22 mouse cellular contexts compared by ENCODE assay signal in genomic region chr17:8555785-8556184, GRCm38 (mm10). TPM values are rescaled to one million over a fixed set of nuclear protein-coding genes. Genes with fewer than 3 reads are reported as not detected.
A peak's percentile ranks its signal among the peaks of the same experiment; 100 is the strongest.
DNase-seq lines count a peak whose midpoint lies in the region; ATAC-seq and TF ChIP-seq lines count a peak whose summit lies in the region.
"Had no signal": no experiment of that assay in that cellular context is flagged by ENCODE, and none has a peak within 500 bp of the region (broad histone marks: within the 10 kb centered on the region; RNA-seq: fewer than 3 reads in every experiment).

No protein-coding gene starts in this region.

- no peak for TF ChIP-seq POLR2A in heart, adult 2 months (IDR thresholded peaks at IDR 0.05; ENCODE audit: insufficient read depth, low read depth, low read length)

- no peaks in the 10 kb centered on the region for H3K79me2 ChIP-seq in heart, adult 2 months (replicated peaks; ENCODE audit: control insufficient read depth, insufficient read depth, low read length)

- H3K27ac ChIP-seq in heart, embryonic 12.5 days (ENCODE audit: poor library complexity, severe bottlenecking), result peak overlapping the region; percentile 29; the same call in 1 of the 2 replicates
- no peak overlapping the region for H3K27ac ChIP-seq in heart, postnatal 0 days (ENCODE audit: low read depth)
- H3K27ac ChIP-seq in heart, adult 2 months, result no peak overlapping the region
- H3K27ac ChIP-seq: embryonic facial prominence, embryonic 12.5 days; forebrain, embryonic 15.5 days; hindbrain, embryonic 15.5 days; kidney, embryonic 15.5 days had no signal

- 0 out of 2 replicates have a peak, but pooled peaks cover 4% of the 10 kb centered on the region for H3K27me3 ChIP-seq in heart, embryonic 12.5 days (replicated peaks)
- no peaks in the 10 kb centered on the region for H3K27me3 ChIP-seq in heart, postnatal 0 days (ENCODE audit: control insufficient read depth, insufficient read depth, low read length)
- peaks cover 1% of the 10 kb centered on the region; the same call in 1 of the 2 replicates for H3K27me3 ChIP-seq in heart, adult 2 months (ENCODE audit: control insufficient read depth, insufficient read depth, low read length)
- H3K27me3 ChIP-seq: embryonic facial prominence, embryonic 12.5 days; forebrain, embryonic 15.5 days; hindbrain, embryonic 15.5 days had no signal

- H3K9ac ChIP-seq in heart, embryonic 12.5 days, result no peak overlapping the region
- H3K9ac ChIP-seq in heart, postnatal 0 days (replicated peaks; ENCODE audit: low read depth, low read length), result no peak overlapping the region
- no peak overlapping the region for H3K9ac ChIP-seq in heart, adult 2 months (ENCODE audit: low read depth, low read length)
- H3K9ac ChIP-seq: embryonic facial prominence, embryonic 12.5 days; forebrain, embryonic 15.5 days; hindbrain, embryonic 15.5 days; kidney, embryonic 15.5 days had no signal

- TF ChIP-seq EP300 in heart, postnatal 0 days (IDR thresholded peaks at IDR 0.05; ENCODE audit: low read depth), result no peak
- TF ChIP-seq EP300 in heart, adult 2 months (IDR thresholded peaks at IDR 0.05; ENCODE audit: insufficient read depth, low read depth, low read length), result no peak

- H3K36me3 ChIP-seq in heart, embryonic 12.5 days, result no peaks in the 10 kb centered on the region
- H3K36me3 ChIP-seq in heart, postnatal 0 days (replicated peaks; ENCODE audit: control insufficient read depth, insufficient read depth, low read length), result no peaks in the 10 kb centered on the region
- no peaks in the 10 kb centered on the region for H3K36me3 ChIP-seq in heart, adult 2 months (ENCODE audit: control insufficient read depth, insufficient read depth, low read length)
- H3K36me3 ChIP-seq: embryonic facial prominence, embryonic 12.5 days; forebrain, embryonic 15.5 days; hindbrain, embryonic 15.5 days; kidney, embryonic 15.5 days had no signal

- WGBS in heart, embryonic 12.5 days, result 49% methylated on average over 9 of the region's 9 CpGs
- 51% methylated on average over 9 of the region's 9 CpGs for WGBS in heart, postnatal 0 days
- 42% methylated on average over 9 of the region's 9 CpGs for WGBS in heart, adult 2 months

- no peak for TF ChIP-seq CTCF in heart, postnatal 0 days (IDR thresholded peaks at IDR 0.05; ENCODE audit: low read depth)
- no peak for TF ChIP-seq CTCF in heart, adult 2 months (IDR thresholded peaks at IDR 0.05)

- H3K4me3 ChIP-seq in heart, embryonic 12.5 days, result no peak overlapping the region
- no peak overlapping the region for H3K4me3 ChIP-seq in heart, postnatal 0 days (ENCODE audit: low read depth, low read length)
- H3K4me3 ChIP-seq in heart, adult 2 months, result no peak overlapping the region
- H3K4me3 ChIP-seq: embryonic facial prominence, embryonic 12.5 days; forebrain, embryonic 15.5 days; hindbrain, embryonic 15.5 days; kidney, embryonic 15.5 days had no signal

- peaks cover 5% of the 10 kb centered on the region; the same call in 1 of the 2 replicates for H3K9me3 ChIP-seq in heart, embryonic 12.5 days (replicated peaks)
- H3K9me3 ChIP-seq in heart, postnatal 0 days (replicated peaks; ENCODE audit: control insufficient read depth, low read length), result no peaks in the 10 kb centered on the region
- H3K9me3 ChIP-seq: embryonic facial prominence, embryonic 12.5 days; forebrain, embryonic 15.5 days; hindbrain, embryonic 15.5 days; kidney, embryonic 15.5 days had no signal

- no peak for ATAC-seq in heart, embryonic 12.5 days (ENCODE audit: insufficient number of reproducible peaks, low FRiP score)
- ATAC-seq in heart, postnatal 0 days (ENCODE audit: insufficient read depth, low read depth), result no peak
- no peak for ATAC-seq in CD4-positive, CD25-positive, alpha-beta regulatory T cell, adult 4 months
- ATAC-seq: forebrain, embryonic 15.5 days; intestine, embryonic 16.5 days had no signal

- intact Hi-C loops in heart, adult 2 months (cut with DNase I), result no loop called here

- H3K4me2 ChIP-seq in heart, embryonic 12.5 days, result peak overlapping the region; percentile 4; the same call in 1 of the 2 replicates
- 0 out of 2 replicates have a peak overlapping the region, but pooled peaks have one; percentile 19 for H3K4me2 ChIP-seq in heart, postnatal 0 days (ENCODE audit: low read depth, low read length)
- H3K4me2 ChIP-seq: embryonic facial prominence, embryonic 12.5 days; forebrain, embryonic 15.5 days; hindbrain, embryonic 15.5 days; kidney, embryonic 15.5 days had no signal

- H3K4me1 ChIP-seq in heart, embryonic 12.5 days (replicated peaks), result peaks cover 33% of the 10 kb centered on the region
- H3K4me1 ChIP-seq in heart, postnatal 0 days (ENCODE audit: control insufficient read depth, insufficient read depth), result peaks cover 11% of the 10 kb centered on the region; the same call in 1 of the 2 replicates
- H3K4me1 ChIP-seq in heart, adult 2 months (ENCODE audit: control insufficient read depth, insufficient read depth, low read length), result no peaks in the 10 kb centered on the region
- H3K4me1 ChIP-seq: embryonic facial prominence, embryonic 12.5 days; forebrain, embryonic 15.5 days; hindbrain, embryonic 15.5 days; kidney, embryonic 15.5 days had no signal

- DNase-seq in cerebellum, adult 9-11 months, result peak; percentile 60
- no peak for DNase-seq in cerebellum, postnatal 36 days
- no peak for DNase-seq in heart, adult 18-20 months
- DNase-seq in heart, postnatal 0 days (ENCODE audit: low spot score), result no peak
- no peak for DNase-seq in heart, adult 2 months
- DNase-seq: adrenal gland, adult 2 months; adrenal gland, postnatal 25 days; gastrocnemius, postnatal 36 days; kidney, adult 2 months had no signal

RNA-seq across cellular contexts. Expression of gene Gm17087, which starts 11.0 kb away (rescaled TPM):
- not detected in 2 replicates for polyA plus RNA-seq in heart, embryonic 12.5 days (2016; fragmentation: Nextera tagmentation; extraction: Ambion mirVana)
- total RNA-seq in heart, adult 18-20 months (2021), result not detected
- not detected in 2 replicates for total RNA-seq in heart, postnatal 0 days (2014; rRNA removed; ENCODE audit: low replicate concordance)
- polyA plus RNA-seq in heart, postnatal 0 days (2015; fragmentation: Nextera tagmentation; extraction: Ambion mirVana), result not detected in 2 replicates
- not detected for total RNA-seq in heart, adult 2 months (2021)
- not detected in 2 replicates for polyA plus RNA-seq in heart, adult 2 months (2012; rRNA removed)
- polyA plus RNA-seq in CD4-positive, CD25-positive, alpha-beta regulatory T cell, adult 4 months (2017; shearing (Covaris generic)), result 1 to 10 TPM in 1 of 2 experiments, not detected in 1; 3.6 TPM
- total RNA-seq: adrenal gland, adult 2 months; adrenal gland, postnatal 25 days; ES-E14; gastrocnemius, adult 8-10 months; gastrocnemius, postnatal 36 days; heart, postnatal 25 days had no signal
- polyA plus RNA-seq: adrenal gland, adult 2 months; cortical plate, adult 2 months; embryonic facial prominence, embryonic 12.5 days; forebrain, embryonic 11.5 days; forebrain, embryonic 15.5 days; hindbrain, embryonic 11.5 days; hindbrain, embryonic 15.5 days; intestine, embryonic 16.5 days; kidney, adult 2 months; kidney, embryonic 15.5 days had no signal

RNA-seq across cellular contexts. Expression of gene Pde10a, which starts 30.6 kb away (rescaled TPM):
- 1.4 and 1.7 TPM in 2 replicates for polyA plus RNA-seq in heart, embryonic 12.5 days (2016; fragmentation: Nextera tagmentation; extraction: Ambion mirVana)
- total RNA-seq in heart, adult 18-20 months (2021), result 1 to 10 TPM; 2.4 to 3.6 TPM
- 2.2 and 3.0 TPM in 2 replicates for total RNA-seq in heart, postnatal 0 days (2014; rRNA removed; ENCODE audit: low replicate concordance)
- polyA plus RNA-seq in heart, postnatal 0 days (2015; fragmentation: Nextera tagmentation; extraction: Ambion mirVana), result 1.3 and 1.5 TPM in 2 replicates
- 1 to 10 TPM; 1.9 to 2.2 TPM for total RNA-seq in heart, adult 2 months (2021)
- polyA plus RNA-seq in heart, adult 2 months (2012; rRNA removed), result 1.4 and 2.3 TPM in 2 replicates
- 1 to 10 TPM in 1 of 2 experiments, not detected in 1; 1.1 TPM for polyA plus RNA-seq in CD4-positive, CD25-positive, alpha-beta regulatory T cell, adult 4 months (2017; shearing (Covaris generic))
